Mouse (Mus musculus) kidney, adult 2 months (tissue): Measurements from ENCODE around the gene Plppr2.

Experiments used
- CTCF ChIP-seq: fragments of 200-500 bp; conservative IDR thresholded peaks from 2 replicates; pipeline ENCODE4 v1.5.1; 2011; ENCODE audit warnings: low read depth, mild to moderate bottlenecking, control low read depth, low read length, moderate library complexity, mixed read lengths; ENCODE audit not compliant: insufficient read depth, insufficient read length
- POLR2A ChIP-seq: fragments of 200-500 bp; IDR thresholded peaks from one replicate; pipeline ENCODE4 v1.6.1; 2011; ENCODE audit warnings: low read depth, low read length, control low read depth

- TF ChIP-seq POLR2A = no peak
- no peak for TF ChIP-seq CTCF
Observed at GRCm38 (mm10) chr9:21924099-21924493, 12.7 kb upstream of the Plppr2 start.
